Mouse (Mus musculus) testis, adult 2 months (tissue): Measurements from ENCODE around the gene Zfp39. TPM values are rescaled to one million over a fixed set of nuclear protein-coding genes. Genes with fewer than 3 reads are reported as not detected.

Experiments used
- H3K27ac ChIP-seq: fragments of 200-500 bp; 2 replicates; pipeline ENCODE4 v1.5.1; 2012; ENCODE audit warnings: low read depth, low read length; ENCODE audit not compliant: control insufficient read depth, insufficient read depth
- H3K27me3 ChIP-seq: fragments of 200-500 bp; 2 replicates; pipeline ENCODE4 v1.6.1; 2012; ENCODE audit warnings: mild to moderate bottlenecking, low read length, moderate library complexity; ENCODE audit not compliant: control insufficient read depth, insufficient read depth
- H3K36me3 ChIP-seq: fragments of 200-500 bp; 2 replicates; pipeline ENCODE4 v1.6.1; 2012; ENCODE audit warnings: mild to moderate bottlenecking, low read length; ENCODE audit not compliant: control insufficient read depth, insufficient read depth
- H3K4me1 ChIP-seq: fragments of 200-500 bp; 2 replicates; pipeline ENCODE4 v1.6.1; 2012; ENCODE audit warnings: low read length; ENCODE audit not compliant: control insufficient read depth, insufficient read depth
- H3K4me3 ChIP-seq: fragments of 200-500 bp; 2 replicates; pipeline ENCODE4 v1.5.1; 2012; ENCODE audit warnings: low read depth, mild to moderate bottlenecking, low read length, moderate library complexity, mixed read lengths; ENCODE audit not compliant: control insufficient read depth
- CTCF ChIP-seq: fragments of 200-500 bp; IDR thresholded peaks from 2 replicates; pipeline ENCODE4 v1.5.1; 2012; ENCODE audit warnings: low read depth, mild to moderate bottlenecking, inconsistent platforms, low read length, moderate library complexity; ENCODE audit not compliant: control insufficient read depth, insufficient read depth, insufficient replicate concordance
- POLR2A ChIP-seq: fragments of 200-500 bp; IDR thresholded peaks from 2 replicates; pipeline ENCODE4 v1.6.1; 2012; ENCODE audit warnings: low read depth, mild to moderate bottlenecking, inconsistent platforms, low read length, moderate library complexity; ENCODE audit not compliant: control insufficient read depth
- polyA plus RNA-seq: library from polyadenylated mRNA; depleted of rRNA; stranded (reverse); fragments of >200 nt; gene quantifications from 2 replicates; pipeline ENCODE4 v1.2.3, GENCODE M21; 2012

Zfp39 gene
- polyA plus RNA-seq, 1 experiment, result 35.2 TPM

GRCm38 (mm10) chr11:58917745-58918366 is 13.8 kb upstream of the Zfp39 start, which contains the start of gene Btnl10:
Gene Btnl10, plus strand, starts transcription at chr11:58917908.
- H3K27ac ChIP-seq, result peak within 1 kb of the TSS; percentile 76
- H3K27me3 ChIP-seq, result no peaks in the 10 kb centered on the region
- H3K4me1 ChIP-seq, result peaks cover 25% of the 10 kb centered on the region
- H3K4me3 ChIP-seq, result peak within 1 kb of the TSS; percentile 43
- no peaks in the 10 kb centered on the region for H3K36me3 ChIP-seq
- TF ChIP-seq POLR2A, result no peak
- no peak for TF ChIP-seq CTCF

GRCm38 (mm10) chr11:58916879-58917744 is 13.1 kb upstream of the Zfp39 start:
- no peak overlapping the region for H3K4me3 ChIP-seq
- TF ChIP-seq CTCF, result peak; percentile 70
- no peak for TF ChIP-seq POLR2A
- H3K36me3 ChIP-seq, result no peaks in the 10 kb centered on the region
- no peak overlapping the region; the same call in 1 of the 2 replicates for H3K27ac ChIP-seq
- H3K4me1 ChIP-seq, result peaks cover 25% of the 10 kb centered on the region
- H3K27me3 ChIP-seq, result no peaks in the 10 kb centered on the region

DNA sequence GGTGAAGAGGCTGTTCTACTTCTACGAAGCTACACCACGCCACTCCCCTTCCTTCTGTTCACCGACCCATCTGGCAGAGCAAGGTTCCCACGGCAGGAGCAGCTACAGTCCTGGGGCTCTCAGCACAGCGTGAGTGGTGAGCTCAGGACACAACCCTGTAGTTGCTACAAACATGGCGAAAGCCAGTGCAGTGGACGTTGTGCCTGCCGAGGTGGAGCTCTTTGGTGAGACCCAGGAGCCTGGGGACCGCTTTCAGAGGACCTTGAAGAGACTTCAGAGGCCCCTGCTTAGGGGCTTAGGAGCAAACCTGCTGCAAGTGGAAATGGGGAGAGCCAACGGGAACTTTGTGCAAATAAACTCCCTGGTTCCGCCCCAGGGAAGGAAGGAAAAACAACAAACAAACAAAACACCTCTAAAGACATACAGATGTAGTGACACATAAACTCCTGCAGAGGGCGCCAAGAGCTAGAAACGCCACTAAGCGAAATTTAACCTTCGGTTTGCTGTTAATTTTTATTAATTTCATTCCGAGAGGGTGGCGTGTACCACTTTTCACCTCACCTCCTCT is 10.5 kb upstream of the Zfp39 start:
- TF ChIP-seq POLR2A, result no peak
- TF ChIP-seq CTCF, result no peak; the same call in 1 of the 2 replicates
- H3K27ac ChIP-seq, result no peak overlapping the region
- H3K36me3 ChIP-seq, result no peaks in the 10 kb centered on the region
- H3K4me3 ChIP-seq, result peak overlapping the region; percentile 45
- H3K4me1 ChIP-seq, result peaks cover 25% of the 10 kb centered on the region
- H3K27me3 ChIP-seq, result no peaks in the 10 kb centered on the region

GRCm38 (mm10) chr11:58913776-58914175 is 9.8 kb upstream of the Zfp39 start:
- no peaks in the 10 kb centered on the region for H3K27me3 ChIP-seq
- no peak overlapping the region for H3K4me3 ChIP-seq
- H3K27ac ChIP-seq, result no peak overlapping the region
- TF ChIP-seq POLR2A (no peak), CTCF (no peak)
- H3K36me3 ChIP-seq, result no peaks in the 10 kb centered on the region
- peaks cover 25% of the 10 kb centered on the region for H3K4me1 ChIP-seq

- no peaks in the 10 kb centered on the region for H3K27me3 ChIP-seq
- H3K4me3 ChIP-seq, result peak overlapping the region; percentile 75
- H3K4me1 ChIP-seq, result peaks cover 7% of the 10 kb centered on the region
- H3K36me3 ChIP-seq, result peaks cover 2% of the 10 kb centered on the region
- TF ChIP-seq POLR2A (0 out of 2 replicates have a peak, but pooled peaks have one; percentile 19), CTCF (no peak)
- H3K27ac ChIP-seq, result peak overlapping the region; percentile 81
Observed at GRCm38 (mm10) chr11:58904838-58905237, 813 bp upstream of the Zfp39 start.

- Histone ChIP-seq H3K36me3 (peaks cover 2% of the 10 kb centered on the region), H3K4me3 (peak overlapping the region; percentile 89), H3K27ac (peak overlapping the region; percentile 56; the same call in 1 of the 2 replicates)
Observed at GRCm38 (mm10) chr11:58904410-58904718, 339 bp upstream of the Zfp39 start.

GRCm38 (mm10) chr11:58901080-58901479 is 2.9 kb downstream of the Zfp39 start:
- H3K4me1 ChIP-seq, result peaks cover 7% of the 10 kb centered on the region

More at GRCm38 (mm10) chr11:58904410-58904718, 339 bp upstream of the Zfp39 start:
- TF ChIP-seq CTCF (no peak), POLR2A (no peak)
- H3K4me1 ChIP-seq, result peaks cover 7% of the 10 kb centered on the region
- H3K27me3 ChIP-seq, result no peaks in the 10 kb centered on the region

More at GRCm38 (mm10) chr11:58901080-58901479, 2.9 kb downstream of the Zfp39 start:
- Histone ChIP-seq H3K36me3 (peaks cover 4% of the 10 kb centered on the region), H3K4me3 (no peak overlapping the region), H3K27me3 (no peaks in the 10 kb centered on the region), H3K27ac (no peak overlapping the region)
- TF ChIP-seq POLR2A (no peak), CTCF (no peak)
